Mouse (Mus musculus): ENCODE measurements around the gene Vdac2. TPM values are rescaled to one million over a fixed set of nuclear protein-coding genes. Genes with fewer than 3 reads are reported as not detected.

Gene Vdac2
- polyA plus RNA-seq, 1 experiment from 2014 or later = 336 TPM

GRCm38 (mm10) chr14:21853456-21854109 is 28.5 kb downstream of the Vdac2 start:
- Histone ChIP-seq H3K36me3 (ENCODE audit: control insufficient read depth, insufficient read depth, low read length) (no peaks in the 10 kb centered on the region), H3K4me3 (ENCODE audit: low read depth, low read length) (peak overlapping the region; percentile 16), H3K27ac (ENCODE audit: low read depth) (0 out of 2 replicates have a peak overlapping the region, but pooled peaks have one; percentile 16), H3K9me3 (ENCODE audit: control insufficient read depth, low read length) (no peaks in the 10 kb centered on the region), H3K27me3 (replicated peaks; ENCODE audit: control insufficient read depth, insufficient read depth, low read length) (no peaks in the 10 kb centered on the region), H3K9ac (ENCODE audit: low read length) (0 out of 2 replicates have a peak overlapping the region, but pooled peaks have one; percentile 13), H3K4me1 (replicated peaks; ENCODE audit: control insufficient read depth, insufficient read depth, low read length) (peaks cover 15% of the 10 kb centered on the region; the same call in 1 of the 2 replicates), H3K4me2 (ENCODE audit: low read length) (peak overlapping the region; percentile 42)
- ATAC-seq (replicated peaks; ENCODE audit: low FRiP score, low TSS enrichment, low read depth) (no peak), DNase-seq (ENCODE audit: low spot score) (peak; percentile 87)
- WGBS = 11% methylated on average over 17 of the region's 17 CpGs

GRCm38 (mm10) chr14:21854271-21854670 is 29.2 kb downstream of the Vdac2 start:
- Histone ChIP-seq H3K9ac (ENCODE audit: low read length) (no peak overlapping the region), H3K27ac (ENCODE audit: low read depth) (no peak overlapping the region), H3K4me3 (ENCODE audit: low read depth, low read length) (no peak overlapping the region), H3K9me3 (ENCODE audit: control insufficient read depth, low read length) (no peaks in the 10 kb centered on the region), H3K36me3 (ENCODE audit: control insufficient read depth, insufficient read depth, low read length) (no peaks in the 10 kb centered on the region), H3K4me2 (ENCODE audit: low read length) (no peak overlapping the region), H3K4me1 (replicated peaks; ENCODE audit: control insufficient read depth, insufficient read depth, low read length) (peaks cover 15% of the 10 kb centered on the region; the same call in 1 of the 2 replicates), H3K27me3 (replicated peaks; ENCODE audit: control insufficient read depth, insufficient read depth, low read length) (no peaks in the 10 kb centered on the region)
- no peak for DNase-seq (ENCODE audit: low spot score)
- 72% methylated on average over 9 of the region's 9 CpGs for WGBS
- ATAC-seq (replicated peaks; ENCODE audit: low FRiP score, low TSS enrichment, low read depth) = no peak

DNA sequence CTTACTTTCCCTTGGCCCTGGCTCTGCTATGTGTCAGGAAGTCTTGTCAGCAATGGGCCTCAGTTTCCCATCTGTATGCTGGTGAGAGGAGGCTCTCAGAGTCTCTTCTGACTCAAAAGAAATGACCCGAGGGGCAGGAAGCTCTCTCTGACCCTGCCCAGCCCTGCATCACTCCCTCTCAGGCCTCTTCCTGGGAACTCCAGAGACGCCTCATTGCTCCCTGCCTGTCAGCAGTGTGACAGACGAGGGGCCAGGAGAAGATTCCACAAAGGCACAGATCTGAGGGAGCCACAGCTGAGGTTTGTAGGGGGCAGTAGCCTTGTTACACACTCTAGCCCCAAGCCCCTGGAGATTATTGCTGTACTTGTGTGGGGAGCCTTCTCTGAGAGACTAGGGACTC is 30.9 kb downstream of the Vdac2 start:
- Histone ChIP-seq H3K4me2 (ENCODE audit: low read length) (no peak overlapping the region), H3K9me3 (ENCODE audit: control insufficient read depth, low read length) (no peaks in the 10 kb centered on the region), H3K36me3 (ENCODE audit: control insufficient read depth, insufficient read depth, low read length) (no peaks in the 10 kb centered on the region), H3K4me1 (replicated peaks; ENCODE audit: control insufficient read depth, insufficient read depth, low read length) (peaks cover 15% of the 10 kb centered on the region; the same call in 1 of the 2 replicates), H3K4me3 (ENCODE audit: low read depth, low read length) (no peak overlapping the region), H3K27me3 (replicated peaks; ENCODE audit: control insufficient read depth, insufficient read depth, low read length) (no peaks in the 10 kb centered on the region), H3K9ac (ENCODE audit: low read length) (no peak overlapping the region), H3K27ac (ENCODE audit: low read depth) (no peak overlapping the region)
- WGBS = 43% methylated on average over 3 of the region's 3 CpGs
- DNase-seq (ENCODE audit: low spot score) = peak; percentile 48
- ATAC-seq (replicated peaks; ENCODE audit: low FRiP score, low TSS enrichment, low read depth) = no peak

- no peaks in the 10 kb centered on the region for H3K27me3 ChIP-seq (replicated peaks; ENCODE audit: control insufficient read depth, insufficient read depth, low read length)
- H3K9ac ChIP-seq (ENCODE audit: low read length) = no peak overlapping the region
- H3K4me1 ChIP-seq (replicated peaks; ENCODE audit: control insufficient read depth, insufficient read depth, low read length) = peaks cover 15% of the 10 kb centered on the region; the same call in 1 of the 2 replicates
- H3K4me2 ChIP-seq (ENCODE audit: low read length) = no peak overlapping the region
- no peak for ATAC-seq (replicated peaks; ENCODE audit: low FRiP score, low TSS enrichment, low read depth)
- peak; percentile 33 for DNase-seq (ENCODE audit: low spot score)
- no peaks in the 10 kb centered on the region for H3K36me3 ChIP-seq (ENCODE audit: control insufficient read depth, insufficient read depth, low read length)
- no peak overlapping the region for H3K4me3 ChIP-seq (ENCODE audit: low read depth, low read length)
- WGBS = 85% methylated on average over 14 of the region's 14 CpGs
- H3K9me3 ChIP-seq (ENCODE audit: control insufficient read depth, low read length) = no peaks in the 10 kb centered on the region
- H3K27ac ChIP-seq (ENCODE audit: low read depth) = no peak overlapping the region
Measured at GRCm38 (mm10) chr14:21856886-21857285, 31.8 kb downstream of the Vdac2 start.

DNA sequence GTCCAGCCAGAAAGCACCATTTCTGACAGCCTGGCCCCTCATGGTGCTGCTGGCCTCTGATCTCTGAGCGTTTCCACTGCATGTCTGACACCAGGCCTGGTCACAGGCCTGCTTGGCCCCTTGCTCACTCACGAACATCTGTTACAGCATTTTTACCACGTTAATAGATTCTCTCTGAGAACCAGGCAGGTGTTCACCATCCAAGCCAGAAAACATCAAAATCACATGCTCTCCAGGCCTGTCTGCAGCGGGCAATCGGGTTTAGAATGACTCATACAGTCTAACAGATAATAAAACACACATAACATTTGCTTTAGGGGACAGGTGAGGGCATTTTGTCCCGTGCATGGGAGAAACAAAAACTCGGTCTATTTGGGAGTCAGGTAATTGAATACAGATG is 41.3 kb downstream of the Vdac2 start:
- ATAC-seq (replicated peaks; ENCODE audit: low FRiP score, low TSS enrichment, low read depth) = no peak
- H3K36me3 ChIP-seq (ENCODE audit: control insufficient read depth, insufficient read depth, low read length) = no peaks in the 10 kb centered on the region
- H3K4me1 ChIP-seq (replicated peaks; ENCODE audit: control insufficient read depth, insufficient read depth, low read length) = no peaks in the 10 kb centered on the region
- no peak overlapping the region for H3K9ac ChIP-seq (ENCODE audit: low read length)
- no peaks in the 10 kb centered on the region for H3K27me3 ChIP-seq (replicated peaks; ENCODE audit: control insufficient read depth, insufficient read depth, low read length)
- no peak overlapping the region for H3K4me2 ChIP-seq (ENCODE audit: low read length)
- 0 out of 2 replicates have a peak overlapping the region, but pooled peaks have one; percentile 1 for H3K27ac ChIP-seq (ENCODE audit: low read depth)
- no peak for DNase-seq (ENCODE audit: low spot score)
- H3K4me3 ChIP-seq (ENCODE audit: low read depth, low read length) = no peak overlapping the region
- no peaks in the 10 kb centered on the region for H3K9me3 ChIP-seq (ENCODE audit: control insufficient read depth, low read length)
- WGBS = 31% methylated on average over 7 of the region's 7 CpGs

DNA sequence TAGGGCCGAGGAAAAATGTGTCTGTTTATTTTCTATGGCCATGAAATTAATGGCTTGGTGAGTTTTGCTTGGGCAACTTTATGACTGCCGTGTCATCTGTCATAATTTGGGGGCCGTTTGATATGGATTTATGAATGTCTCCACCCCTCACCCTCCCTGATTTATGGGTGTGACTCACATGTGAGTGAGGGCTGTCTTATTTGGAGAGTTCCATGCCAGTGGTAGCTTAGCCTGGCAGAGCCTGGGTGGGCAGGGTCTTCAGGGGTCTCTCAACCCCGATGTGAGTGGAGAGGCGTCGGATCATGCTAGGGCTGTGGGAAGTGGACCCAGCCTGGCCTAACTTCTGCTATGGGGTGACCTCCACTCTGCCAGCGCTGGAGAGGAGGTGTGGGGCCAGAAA is 41.8 kb downstream of the Vdac2 start:
- Histone ChIP-seq H3K9me3 (ENCODE audit: control insufficient read depth, low read length) (no peaks in the 10 kb centered on the region), H3K4me2 (ENCODE audit: low read length) (no peak overlapping the region), H3K36me3 (ENCODE audit: control insufficient read depth, insufficient read depth, low read length) (no peaks in the 10 kb centered on the region), H3K27ac (ENCODE audit: low read depth) (no peak overlapping the region), H3K9ac (ENCODE audit: low read length) (no peak overlapping the region), H3K4me3 (ENCODE audit: low read depth, low read length) (no peak overlapping the region), H3K27me3 (replicated peaks; ENCODE audit: control insufficient read depth, insufficient read depth, low read length) (no peaks in the 10 kb centered on the region), H3K4me1 (replicated peaks; ENCODE audit: control insufficient read depth, insufficient read depth, low read length) (no peaks in the 10 kb centered on the region)
- 71% methylated on average over 7 of the region's 7 CpGs for WGBS
- DNase-seq (ENCODE audit: low spot score) = no peak
- no peak for ATAC-seq (replicated peaks; ENCODE audit: low FRiP score, low TSS enrichment, low read depth)

- H3K4me2 ChIP-seq (ENCODE audit: low read length) = no peak overlapping the region
- H3K4me3 ChIP-seq (ENCODE audit: low read depth, low read length) = no peak overlapping the region
- H3K9me3 ChIP-seq (ENCODE audit: control insufficient read depth, low read length) = no peaks in the 10 kb centered on the region
- no peak for DNase-seq (ENCODE audit: low spot score)
- no peak overlapping the region for H3K9ac ChIP-seq (ENCODE audit: low read length)
- no peak overlapping the region for H3K27ac ChIP-seq (ENCODE audit: low read depth)
- 75% methylated on average over 2 of the region's 2 CpGs for WGBS
- no peak for ATAC-seq (replicated peaks; ENCODE audit: low FRiP score, low TSS enrichment, low read depth)
- H3K36me3 ChIP-seq (ENCODE audit: control insufficient read depth, insufficient read depth, low read length) = no peaks in the 10 kb centered on the region
- H3K4me1 ChIP-seq (replicated peaks; ENCODE audit: control insufficient read depth, insufficient read depth, low read length) = peaks cover 17% of the 10 kb centered on the region
- H3K27me3 ChIP-seq (replicated peaks; ENCODE audit: control insufficient read depth, insufficient read depth, low read length) = no peaks in the 10 kb centered on the region
Measured at GRCm38 (mm10) chr14:21890430-21890829, 65.4 kb downstream of the Vdac2 start.

DNA sequence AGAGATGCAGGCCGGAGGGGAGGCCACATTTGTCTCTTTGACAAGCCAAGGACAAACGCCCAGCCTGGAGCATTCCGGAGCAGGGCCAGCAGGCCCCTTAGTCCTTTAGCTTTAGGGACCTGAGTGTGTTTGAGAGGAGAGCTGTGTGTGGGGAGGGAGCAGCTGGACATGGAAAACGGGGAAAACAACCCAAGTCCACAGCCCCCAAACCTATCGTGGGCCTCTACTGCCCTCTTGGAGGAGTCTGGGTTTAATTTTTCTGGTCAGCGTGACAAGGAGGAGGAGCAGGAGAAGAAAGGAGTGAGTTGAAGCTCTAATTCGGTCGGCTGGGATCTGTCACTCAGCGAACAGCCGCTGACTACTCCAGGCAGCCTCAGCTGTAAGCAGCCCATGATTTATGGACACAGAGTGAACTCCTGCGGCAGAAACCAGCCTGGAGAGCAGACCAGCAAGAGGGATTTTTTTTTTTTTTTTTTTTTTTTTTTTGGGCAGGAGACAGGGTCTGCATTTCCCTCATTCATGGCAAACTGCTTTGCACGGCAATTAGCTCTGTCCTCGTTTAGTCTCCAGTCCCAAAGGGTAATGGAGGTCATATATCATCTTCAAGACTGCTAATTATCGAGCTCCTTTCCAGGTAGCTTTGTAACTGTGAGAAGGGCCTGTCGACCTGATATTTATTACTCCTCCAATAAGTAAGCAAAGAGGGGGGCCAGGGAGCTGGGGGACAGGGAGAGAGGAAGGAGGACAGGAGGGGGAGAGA is 66.7 kb downstream of the Vdac2 start:
- no peak overlapping the region for H3K9ac ChIP-seq (ENCODE audit: low read length)
- 4% methylated on average over 15 of the region's 15 CpGs for WGBS

More for the DNA sequence above, 66.7 kb downstream of the Vdac2 start:
- Histone ChIP-seq H3K4me2 (ENCODE audit: low read length) (peak overlapping the region; percentile 30), H3K36me3 (ENCODE audit: control insufficient read depth, insufficient read depth, low read length) (no peaks in the 10 kb centered on the region), H3K9me3 (ENCODE audit: control insufficient read depth, low read length) (no peaks in the 10 kb centered on the region), H3K4me1 (replicated peaks; ENCODE audit: control insufficient read depth, insufficient read depth, low read length) (peaks cover 17% of the 10 kb centered on the region), H3K4me3 (ENCODE audit: low read depth, low read length) (no peak overlapping the region), H3K27me3 (replicated peaks; ENCODE audit: control insufficient read depth, insufficient read depth, low read length) (no peaks in the 10 kb centered on the region), H3K27ac (ENCODE audit: low read depth) (peak overlapping the region; percentile 74)
- DNase-seq (ENCODE audit: low spot score) (peak; percentile 67), ATAC-seq (replicated peaks; ENCODE audit: low FRiP score, low TSS enrichment, low read depth) (peak; percentile 77)

All from intestine, embryonic 14.5 days (tissue).